Mouse (Mus musculus) adrenal gland, postnatal 14 days (tissue): Measurements from ENCODE around the gene Dmap1. TPM values are rescaled to one million over a fixed set of nuclear protein-coding genes. Genes with fewer than 3 reads are reported as not detected.

Experiments
- DNase-seq: peaks from one replicate; pipeline ENCODE4 v3.0.0; 2021; ENCODE audit warnings: mixed read lengths
- long read RNA-seq, 2 experiments: library from polyadenylated mRNA; stranded (forward); transcript quantifications; one replicate each; pipeline ENCODE4 v2.0.0; 2021
- total RNA-seq: library from RNA; stranded (reverse); gene quantifications from 2 replicates; pipeline ENCODE4 v1.2.3, GENCODE M21; 2021

Gene Dmap1
- total RNA-seq: 21.4 and 27.5 TPM in 2 replicates
- long read RNA-seq, experiment 1, transcript Dmap1-201 (11 exons, 1,566 nt): major isoform, 19 of 46 reads
- long read RNA-seq, experiment 1, partial matches to known transcripts: 3 of 46 reads
- long read RNA-seq, experiment 1, other reads (novel, unspliced or antisense): 22 of 46 reads
- long read RNA-seq, experiment 2, transcript Dmap1-201 (11 exons, 1,566 nt): major isoform, 6 of 24 reads
- long read RNA-seq, experiment 2, partial matches to known transcripts: 3 of 24 reads
- long read RNA-seq, experiment 2, other reads (novel, unspliced or antisense): 15 of 24 reads

- peak; percentile 89 for DNase-seq
These were observed at the start of gene Dmap1 for GRCm38 (mm10) chr4:117681931-117682461. Gene Dmap1, minus strand, starts transcription at chr4:117682273.

GRCm38 (mm10) chr4:117724112-117724511, 42.0 kb upstream of the Dmap1 start, which contains the start of gene Gm12845:
Gene Gm12845, plus strand, starts transcription at chr4:117724412.
- DNase-seq: no peak

- no peak for DNase-seq
These were observed 31.4 kb upstream of the Dmap1 start for GRCm38 (mm10) chr4:117713303-117714098.

- DNase-seq: no peak
These were observed 30.2 kb upstream of the Dmap1 start for GRCm38 (mm10) chr4:117712314-117712713.

- DNase-seq: no peak
These were observed 26.9 kb upstream of the Dmap1 start for GRCm38 (mm10) chr4:117708780-117709550.

- peak; percentile 66 for DNase-seq
These were observed 23.3 kb upstream of the Dmap1 start for GRCm38 (mm10) chr4:117705361-117705760.

GRCm38 (mm10) chr4:117686354-117686753, 4.3 kb upstream of the Dmap1 start:
- no peak for DNase-seq

- DNase-seq: no peak
These were observed 1.1 kb upstream of the Dmap1 start for GRCm38 (mm10) chr4:117683048-117683768.

- no peak for DNase-seq
These were observed 390 bp upstream of the Dmap1 start for GRCm38 (mm10) chr4:117682463-117682862.

- DNase-seq: no peak
These were observed 1.1 kb downstream of the Dmap1 start for GRCm38 (mm10) chr4:117680963-117681362.

- peak; percentile 89 for DNase-seq
These were observed 5.2 kb downstream of the Dmap1 start for GRCm38 (mm10) chr4:117676903-117677302.

GRCm38 (mm10) chr4:117673901-117674300, 8.2 kb downstream of the Dmap1 start:
- DNase-seq: no peak

- no peak for DNase-seq
These were observed 10.0 kb downstream of the Dmap1 start for GRCm38 (mm10) chr4:117672042-117672441.

- no peak for DNase-seq
These were observed 12.2 kb downstream of the Dmap1 start for GRCm38 (mm10) chr4:117669874-117670273.

GRCm38 (mm10) chr4:117666054-117666453, 16.0 kb downstream of the Dmap1 start:
- DNase-seq: no peak

- DNase-seq: no peak
These were observed 16.5 kb downstream of the Dmap1 start for GRCm38 (mm10) chr4:117665531-117665930.

- DNase-seq: no peak
These were observed 17.5 kb downstream of the Dmap1 start for GRCm38 (mm10) chr4:117664411-117665137.

GRCm38 (mm10) chr4:117660001-117660400, 22.1 kb downstream of the Dmap1 start:
- DNase-seq: no peak

- DNase-seq: peak; percentile 61
These were observed 23.3 kb downstream of the Dmap1 start for GRCm38 (mm10) chr4:117658582-117659444.

- no peak for DNase-seq
These were observed 24.4 kb downstream of the Dmap1 start for GRCm38 (mm10) chr4:117657646-117658045.
